Mouse (Mus musculus) ES-Bruce4 (cell line): ENCODE results near the gene Tbc1d1.

ENCODE experiments used
- CTCF ChIP-seq: IDR thresholded peaks from one replicate; pipeline ENCODE4 v1.8.1; 2011; ENCODE audit warnings: low read depth, low read length
- POLR2A ChIP-seq: IDR thresholded peaks from one replicate; pipeline ENCODE4 v1.8.1; 2011; ENCODE audit warnings: low read length; ENCODE audit not compliant: insufficient read depth

DNA sequence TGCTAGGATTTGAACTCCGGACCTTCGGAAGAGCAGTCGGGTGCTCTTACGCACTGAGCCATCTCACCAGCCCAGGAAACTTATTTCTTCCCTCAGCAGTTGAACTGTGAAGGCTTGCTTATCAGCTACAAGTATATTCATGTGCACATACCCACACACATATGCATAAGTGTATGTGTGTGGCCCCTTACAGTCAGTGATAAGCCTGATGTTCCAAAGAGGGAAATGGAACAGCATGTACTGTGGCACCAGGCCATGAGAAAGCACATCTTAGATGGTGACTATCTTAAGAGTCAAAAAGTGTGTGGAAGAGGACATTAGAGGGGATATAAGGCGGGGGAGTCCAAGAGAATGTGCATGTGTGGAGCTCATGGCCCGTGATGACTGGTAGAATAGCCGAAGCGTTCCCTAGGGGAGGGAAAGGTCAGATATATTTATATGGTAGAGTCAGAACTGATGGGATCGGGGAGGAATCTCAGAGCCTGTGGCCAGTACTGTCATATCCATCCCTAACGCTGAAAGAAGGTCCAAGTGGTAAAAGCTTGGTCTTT lies 13.0 kb downstream of the Tbc1d1 start:
- TF ChIP-seq POLR2A (no peak), CTCF (no peak)
